Mouse (Mus musculus): ENCODE measurements at regions not wholly inside any gene's neighbourhood (a gene's known extent, or its start where the extent isn't known, plus 50 kb on each side); places are given as distances from the start of the nearest gene placed in this dataset.

GRCm38 (mm10) chr15:87906310-87906709 lies 362.2 kb downstream of the Fam19a5 start:
- Histone ChIP-seq H3K9me3 (replicated peaks; ENCODE audit: insufficient read depth, low read length) (no peaks in the 10 kb centered on the region), H3K36me3 (ENCODE audit: control insufficient read depth in 1 of 2, insufficient read depth in 2 of 2, low read length in 2 of 2) (no peaks in the 10 kb centered on the region), H3K27me3 (ENCODE audit: control insufficient read depth in 1 of 2, insufficient read depth in 2 of 2, low read length in 2 of 2) (no peaks in the 10 kb centered on the region), H3K4me1 (ENCODE audit: control insufficient read depth in 1 of 2, insufficient read depth in 2 of 2, low read length in 2 of 2) (no peaks in the 10 kb centered on the region), H3K9ac (ENCODE audit: control insufficient read depth, low read depth, low read length, poor library complexity, severe bottlenecking) (no peak overlapping the region), H3K4me3 (ENCODE audit: control insufficient read depth in 1 of 2, insufficient read depth in 1 of 2, low read depth in 2 of 2, low read length in 2 of 2) (no peak overlapping the region), H3K79me2 (ENCODE audit: control insufficient read depth, insufficient read depth, low read length, poor library complexity) (no peaks in the 10 kb centered on the region), H3K27ac (ENCODE audit: control insufficient read depth, low read depth, low read length) (no peak overlapping the region)
- TF ChIP-seq JUND (IDR thresholded peaks at IDR 0.05; ENCODE audit: low read depth, low read length) (no peak), ZNF384 (IDR thresholded peaks at IDR 0.05; ENCODE audit: low read depth, low read length) (no peak), NELFE (IDR thresholded peaks at IDR 0.05; ENCODE audit: low read depth, low read length) (no peak), POLR2A (IDR thresholded peaks at IDR 0.05; ENCODE audit: control insufficient read depth in 1 of 2, insufficient read depth in 1 of 2, low read depth in 1 of 2, low read length in 2 of 2, poor library complexity in 1 of 2) (no peak), KAT2A (conservative IDR thresholded peaks at IDR 0.05; ENCODE audit: low read depth, low read length) (no peak), USF2 (IDR thresholded peaks at IDR 0.05; ENCODE audit: borderline replicate concordance in 1 of 2, insufficient read depth in 1 of 2, low read depth in 1 of 2, low read length in 2 of 2) (no peak), MAFK (IDR thresholded peaks at IDR 0.05; ENCODE audit: borderline replicate concordance, low read depth, low read length) (no peak)
- DNase-seq (ENCODE audit: low read depth, low spot score), result no peak

GRCm38 (mm10) chr15:87922091-87922490 lies 378.0 kb downstream of the Fam19a5 start:
- no peaks in the 10 kb centered on the region for H3K79me2 ChIP-seq (ENCODE audit: control insufficient read depth, insufficient read depth, low read length, poor library complexity)
- no peaks in the 10 kb centered on the region for H3K4me1 ChIP-seq (ENCODE audit: control insufficient read depth in 1 of 2, insufficient read depth in 2 of 2, low read length in 2 of 2)
- no peak for DNase-seq (ENCODE audit: low read depth, low spot score)
- no peak overlapping the region for H3K9ac ChIP-seq (ENCODE audit: control insufficient read depth, low read depth, low read length, poor library complexity, severe bottlenecking)
- H3K9me3 ChIP-seq (replicated peaks; ENCODE audit: insufficient read depth, low read length), result no peaks in the 10 kb centered on the region
- no peak for TF ChIP-seq CHD1 (IDR thresholded peaks at IDR 0.05; ENCODE audit: low read depth, low read length)
- TF ChIP-seq ETS1 (IDR thresholded peaks at IDR 0.05; ENCODE audit: low read depth, low read length), result no peak
- TF ChIP-seq RAD21 (IDR thresholded peaks at IDR 0.05; ENCODE audit: low read depth, low read length), result no peak
- TF ChIP-seq NRF1 (IDR thresholded peaks at IDR 0.05; ENCODE audit: insufficient read depth, low read depth, low read length, poor library complexity, severe bottlenecking), result no peak
- TF ChIP-seq MYB (IDR thresholded peaks at IDR 0.05; ENCODE audit: low read depth, low read length), result no peak
- no peak for TF ChIP-seq ELF1 (IDR thresholded peaks at IDR 0.05; ENCODE audit: low read depth, low read length)
- no peak for TF ChIP-seq MEF2A (IDR thresholded peaks at IDR 0.05; ENCODE audit: extremely low read depth, insufficient replicate concordance, low read depth, low read length, poor library complexity, severe bottlenecking)
- no peak for TF ChIP-seq E2F4 (IDR thresholded peaks at IDR 0.05; ENCODE audit: borderline replicate concordance, low read depth, low read length)
- no peak for TF ChIP-seq GABPA (IDR thresholded peaks at IDR 0.05; ENCODE audit: low read depth, low read length)
- no peak for TF ChIP-seq MYC (IDR thresholded peaks at IDR 0.05; ENCODE audit: low read depth, low read length)
- TF ChIP-seq USF1 (IDR thresholded peaks at IDR 0.05; ENCODE audit: low read depth, low read length), result no peak
- TF ChIP-seq CTCF (IDR thresholded peaks at IDR 0.05 in 2 of 3, conservative IDR thresholded peaks at IDR 0.05 in 1 of 3; ENCODE audit: control insufficient read depth in 1 of 3, insufficient read depth in 1 of 3, low read depth in 2 of 3, low read length in 3 of 3, poor library complexity in 1 of 3, severe bottlenecking in 1 of 3), result no peak
- no peak for TF ChIP-seq NELFE (IDR thresholded peaks at IDR 0.05; ENCODE audit: low read depth, low read length)
- TF ChIP-seq SMC3 (IDR thresholded peaks at IDR 0.05; ENCODE audit: low read depth, low read length), result no peak
- no peak for TF ChIP-seq HCFC1 (IDR thresholded peaks at IDR 0.05; ENCODE audit: low read depth, low read length)
- TF ChIP-seq POLR2AphosphoS5 (IDR thresholded peaks at IDR 0.05; ENCODE audit: borderline replicate concordance, low read depth, low read length), result no peak
- no peak for TF ChIP-seq ZC3H11A (IDR thresholded peaks at IDR 0.05; ENCODE audit: low read depth, low read length)
- no peak for TF ChIP-seq BHLHE40 (IDR thresholded peaks at IDR 0.05; ENCODE audit: borderline replicate concordance, low read depth, low read length)
- H3K27ac ChIP-seq (ENCODE audit: control insufficient read depth, low read depth, low read length), result no peak overlapping the region
- no peaks in the 10 kb centered on the region for H3K36me3 ChIP-seq (ENCODE audit: control insufficient read depth in 1 of 2, insufficient read depth in 2 of 2, low read length in 2 of 2)
- no peak overlapping the region for H3K4me3 ChIP-seq (ENCODE audit: control insufficient read depth in 1 of 2, insufficient read depth in 1 of 2, low read depth in 2 of 2, low read length in 2 of 2)
- H3K27me3 ChIP-seq (ENCODE audit: control insufficient read depth in 1 of 2, insufficient read depth in 2 of 2, low read length in 2 of 2), result no peaks in the 10 kb centered on the region
